Mouse (Mus musculus): ENCODE results near the gene Pus10. TPM values are rescaled to one million over a fixed set of nuclear protein-coding genes. Genes with fewer than 3 reads are reported as not detected.

Gene Pus10
- polyA plus RNA-seq, 1 experiment from 2014 or later = 16.3 TPM

Other genes starting within 250 kb of the Pus10 start
- 30.0 and 43.5 TPM in 2 replicates for gene Ahsa2, start 167.6 kb upstream of the Pus10 start, polyA plus RNA-seq (2015; fragmentation: Nextera tagmentation; extraction: Ambion mirVana)
- not detected in 2 replicates for gene 1700093K21Rik, start 144.5 kb upstream of the Pus10 start, polyA plus RNA-seq (2015; fragmentation: Nextera tagmentation; extraction: Ambion mirVana)
- gene 0610010F05Rik, start 32.0 kb upstream of the Pus10 start, polyA plus RNA-seq (2015; fragmentation: Nextera tagmentation; extraction: Ambion mirVana) = 14.1 and 16.4 TPM in 2 replicates
- gene Pex13, start 285 bp downstream of the Pus10 start, polyA plus RNA-seq (2015; fragmentation: Nextera tagmentation; extraction: Ambion mirVana) = 11.8 and 16.1 TPM in 2 replicates
- 0.33 and 0.41 TPM in 2 replicates for gene Rel, start 105.3 kb downstream of the Pus10 start, polyA plus RNA-seq (2015; fragmentation: Nextera tagmentation; extraction: Ambion mirVana)
- 4.2 and 6.1 TPM in 2 replicates for gene Papolg, start 229.6 kb downstream of the Pus10 start, polyA plus RNA-seq (2015; fragmentation: Nextera tagmentation; extraction: Ambion mirVana)

Data from liver, embryonic 13.5 days (tissue).